24 mouse cellular contexts compared by ENCODE assay signal in genomic region chr1:92782587-92782986, GRCm38 (mm10). TPM values are rescaled to one million over a fixed set of nuclear protein-coding genes. Genes with fewer than 3 reads are reported as not detected.
DNase-seq lines count a peak whose midpoint lies in the region; ATAC-seq lines count a peak whose summit lies in the region.
"Had no signal": no experiment of that assay in that cellular context is flagged by ENCODE, and none has a peak within 500 bp of the region (broad histone marks: within the 10 kb centered on the region; RNA-seq: fewer than 3 reads in every experiment).

No protein-coding gene starts in this region.

- no peak overlapping the region for H3K9ac ChIP-seq in hindbrain, embryonic 14.5 days
- H3K9ac ChIP-seq in neural tube, embryonic 15.5 days (replicated peaks), result no peak overlapping the region
- H3K9ac ChIP-seq: forebrain, embryonic 12.5 days; limb, embryonic 13.5 days; liver, embryonic 13.5 days; lung, embryonic 14.5 days; midbrain, embryonic 12.5 days; stomach, embryonic 15.5 days had no signal

- H3K4me1 ChIP-seq in hindbrain, embryonic 10.5 days (replicated peaks), result peaks cover 30% of the 10 kb centered on the region
- H3K4me1 ChIP-seq in hindbrain, embryonic 14.5 days (replicated peaks; ENCODE audit: control insufficient read depth, insufficient read depth, low read length), result no peaks in the 10 kb centered on the region
- no peaks in the 10 kb centered on the region; the same call in 1 of the 2 replicates for H3K4me1 ChIP-seq in neural tube, embryonic 15.5 days
- H3K4me1 ChIP-seq in limb, embryonic 10.5 days, result peaks cover 23% of the 10 kb centered on the region
- H3K4me1 ChIP-seq: liver, embryonic 13.5 days had no signal

- no peaks in the 10 kb centered on the region for H3K36me3 ChIP-seq in hindbrain, embryonic 10.5 days
- H3K36me3 ChIP-seq in hindbrain, embryonic 14.5 days (replicated peaks; ENCODE audit: control insufficient read depth, insufficient read depth), result no peaks in the 10 kb centered on the region
- H3K36me3 ChIP-seq in neural tube, embryonic 15.5 days, result no peaks in the 10 kb centered on the region
- H3K36me3 ChIP-seq in limb, embryonic 10.5 days, result no peaks in the 10 kb centered on the region
- H3K36me3 ChIP-seq: forebrain, embryonic 12.5 days; limb, embryonic 13.5 days; liver, embryonic 13.5 days; midbrain, embryonic 12.5 days; stomach, embryonic 15.5 days had no signal

- WGBS in hindbrain, embryonic 10.5 days, result 44% methylated on average over 6 of the region's 6 CpGs
- 52% methylated on average over 6 of the region's 6 CpGs for WGBS in hindbrain, embryonic 14.5 days
- 65% methylated on average over 6 of the region's 6 CpGs for WGBS in neural tube, embryonic 15.5 days
- 51% methylated on average over 6 of the region's 6 CpGs for WGBS in limb, embryonic 10.5 days

- no peak overlapping the region for H3K4me3 ChIP-seq in hindbrain, embryonic 10.5 days
- H3K4me3 ChIP-seq in hindbrain, embryonic 14.5 days (replicated peaks; ENCODE audit: low read length), result no peak overlapping the region
- no peak overlapping the region for H3K4me3 ChIP-seq in neural tube, embryonic 15.5 days (replicated peaks)
- no peak overlapping the region for H3K4me3 ChIP-seq in limb, embryonic 10.5 days
- H3K4me3 ChIP-seq: forebrain, embryonic 12.5 days; limb, embryonic 13.5 days; liver, embryonic 13.5 days; midbrain, embryonic 12.5 days; stomach, embryonic 15.5 days had no signal

- peak overlapping the region; percentile 78 for H3K27ac ChIP-seq in hindbrain, embryonic 10.5 days
- no peak overlapping the region for H3K27ac ChIP-seq in hindbrain, embryonic 14.5 days
- H3K27ac ChIP-seq in neural tube, embryonic 15.5 days (replicated peaks), result no peak overlapping the region
- peak overlapping the region; percentile 74 for H3K27ac ChIP-seq in limb, embryonic 10.5 days
- H3K27ac ChIP-seq: forebrain, embryonic 12.5 days; liver, embryonic 13.5 days; macrophage; midbrain, embryonic 12.5 days; stomach, embryonic 15.5 days had no signal

- no peak overlapping the region for H3K4me2 ChIP-seq in hindbrain, embryonic 14.5 days (replicated peaks)
- no peak overlapping the region for H3K4me2 ChIP-seq in neural tube, embryonic 15.5 days
- H3K4me2 ChIP-seq: forebrain, embryonic 12.5 days; heart, embryonic 11.5 days; limb, embryonic 13.5 days; liver, embryonic 13.5 days; lung, embryonic 14.5 days; midbrain, embryonic 12.5 days; stomach, embryonic 15.5 days had no signal

- no peaks in the 10 kb centered on the region for H3K9me3 ChIP-seq in hindbrain, embryonic 10.5 days
- no peaks in the 10 kb centered on the region for H3K9me3 ChIP-seq in hindbrain, embryonic 14.5 days (ENCODE audit: control insufficient read depth, low read length)
- H3K9me3 ChIP-seq in neural tube, embryonic 15.5 days (replicated peaks), result no peaks in the 10 kb centered on the region
- no peaks in the 10 kb centered on the region for H3K9me3 ChIP-seq in limb, embryonic 10.5 days (replicated peaks)
- H3K9me3 ChIP-seq: forebrain, embryonic 12.5 days; limb, embryonic 13.5 days; liver, embryonic 13.5 days; midbrain, embryonic 12.5 days; stomach, embryonic 15.5 days had no signal

- peak; percentile 58 for DNase-seq in hindbrain, embryonic 10.5 days (ENCODE audit: low spot score)
- DNase-seq in hindbrain, embryonic 14.5 days (ENCODE audit: low spot score), result no peak
- DNase-seq in neural tube, embryonic 10.5 days (ENCODE audit: extremely low spot score, low spot score), result peak; percentile 21
- no peak for DNase-seq in limb, embryonic 10.5 days (ENCODE audit: low spot score)
- DNase-seq in thymus, adult 18-20 months, result no peak
- DNase-seq in left cerebral cortex, postnatal 4 days, result no peak
- DNase-seq: adrenal gland, adult 8-10 months; cerebellum, adult 9-10 months; heart, postnatal 14 days; kidney, adult 8-10 months; kidney, postnatal 36 days; liver, embryonic 13.5 days; lung, embryonic 14.5 days; right cerebral cortex, postnatal 14 days; thymus, postnatal 14 days had no signal

- intact Hi-C loops in left cerebral cortex, postnatal 4 days (cut with DNase I), result no loop called here

- no peak for ATAC-seq in hindbrain, embryonic 14.5 days (ENCODE audit: low FRiP score)
- ATAC-seq in neural tube, embryonic 15.5 days (ENCODE audit: low FRiP score), result no peak
- ATAC-seq: CD4-positive, CD25-positive, alpha-beta regulatory T cell, adult 4 months; Patski had no signal

- no peaks in the 10 kb centered on the region for H3K27me3 ChIP-seq in hindbrain, embryonic 10.5 days (ENCODE audit: insufficient read depth, poor library complexity, severe bottlenecking)
- H3K27me3 ChIP-seq in hindbrain, embryonic 14.5 days (ENCODE audit: control insufficient read depth, insufficient read depth, low read length), result no peaks in the 10 kb centered on the region
- H3K27me3 ChIP-seq in neural tube, embryonic 15.5 days (replicated peaks), result no peaks in the 10 kb centered on the region
- H3K27me3 ChIP-seq in limb, embryonic 10.5 days (ENCODE audit: low read depth, poor library complexity, severe bottlenecking), result no peaks in the 10 kb centered on the region
- H3K27me3 ChIP-seq: forebrain, embryonic 12.5 days; limb, embryonic 13.5 days; liver, embryonic 13.5 days; midbrain, embryonic 12.5 days; Patski; stomach, embryonic 15.5 days had no signal

RNA-seq across cellular contexts. Expression of gene Gpc1, which starts 48.9 kb away (rescaled TPM):
- polyA plus RNA-seq in hindbrain, embryonic 10.5 days (2016; fragmentation: Nextera tagmentation; extraction: Ambion mirVana), result 72.1 and 76.0 TPM in 2 replicates
- 64.0 and 66.1 TPM in 2 replicates for polyA plus RNA-seq in hindbrain, embryonic 14.5 days (2014; fragmentation: Nextera tagmentation; extraction: Ambion mirVana)
- 63.1 and 64.6 TPM in 2 replicates for polyA plus RNA-seq in neural tube, embryonic 15.5 days (2015; fragmentation: Nextera tagmentation; extraction: Ambion mirVana)
- 82.0 and 87.4 TPM in 2 replicates for polyA plus RNA-seq in limb, embryonic 10.5 days (2016; fragmentation: Nextera tagmentation; extraction: Ambion mirVana)
- total RNA-seq in left cerebral cortex, postnatal 4 days (2021), result 100 to 1,000 TPM; 160 to 188 TPM

Comparison
In these comparisons a context has a peak if more than half of its experiments do, and no peak if none do; other contexts are left out.
1. DNase-seq: peak in hindbrain, embryonic 10.5 days (single experiment) and neural tube, embryonic 10.5 days (single experiment); none in hindbrain, embryonic 14.5 days (single experiment), limb, embryonic 10.5 days (single experiment), thymus, adult 18-20 months (0 of 2) and left cerebral cortex, postnatal 4 days (single experiment).
2. H3K27ac ChIP-seq: peak in hindbrain, embryonic 10.5 days (single experiment) and limb, embryonic 10.5 days (single experiment); none in hindbrain, embryonic 14.5 days (single experiment) and neural tube, embryonic 15.5 days (single experiment).